Mouse (Mus musculus): ENCODE results near the gene Zfp13.
"Not testable (repeated sequence)": the region's sequence is repeated elsewhere in the genome, so short reads cannot be mapped to it uniquely, and the experiment has no call there.

Zfp13 gene

GRCm38 (mm10) chr17:23598582-23599552 lies at the start of gene Zfp13:
Gene Zfp13, minus strand, starts transcription at chr17:23599487.
- peak; percentile 95 for DNase-seq (ENCODE audit: low spot score)

GRCm38 (mm10) chr17:23645894-23646293 lies 46.6 kb upstream of the Zfp13 start:
- DNase-seq (ENCODE audit: low spot score): no peak

- peak; percentile 49 for DNase-seq (ENCODE audit: low spot score)
Measured at GRCm38 (mm10) chr17:23644613-23645495, 45.6 kb upstream of the Zfp13 start, which contains the start of gene Mmp25. Gene Mmp25, minus strand, starts transcription at chr17:23645277.

- DNase-seq (ENCODE audit: low spot score): no peak
Measured at GRCm38 (mm10) chr17:23631241-23631640, 32.0 kb upstream of the Zfp13 start.

- DNase-seq (ENCODE audit: low spot score): peak; percentile 84
Measured at GRCm38 (mm10) chr17:23630195-23631020, 31.1 kb upstream of the Zfp13 start.

- no peak for DNase-seq (ENCODE audit: low spot score)
Measured at GRCm38 (mm10) chr17:23627813-23628212, 28.5 kb upstream of the Zfp13 start.

GRCm38 (mm10) chr17:23620351-23620750 lies 21.1 kb upstream of the Zfp13 start:
- DNase-seq (ENCODE audit: low spot score): no peak

GRCm38 (mm10) chr17:23617087-23617486 lies 17.8 kb upstream of the Zfp13 start:
- no peak for DNase-seq (ENCODE audit: low spot score)

GRCm38 (mm10) chr17:23610361-23610800 lies 11.1 kb upstream of the Zfp13 start:
- DNase-seq (ENCODE audit: low spot score): peak; percentile 55

- DNase-seq (ENCODE audit: low spot score): no peak
Measured at GRCm38 (mm10) chr17:23609612-23610011, 10.3 kb upstream of the Zfp13 start.

- DNase-seq (ENCODE audit: low spot score): no peak
Measured at GRCm38 (mm10) chr17:23605220-23605619, 5.9 kb upstream of the Zfp13 start.

- DNase-seq (ENCODE audit: low spot score): no peak
Measured at GRCm38 (mm10) chr17:23604394-23604793, 5.1 kb upstream of the Zfp13 start.

- DNase-seq (ENCODE audit: low spot score): peak; percentile 74
Measured at GRCm38 (mm10) chr17:23603542-23603941, 4.3 kb upstream of the Zfp13 start.

GRCm38 (mm10) chr17:23603077-23603476 lies 3.8 kb upstream of the Zfp13 start:
- DNase-seq (ENCODE audit: low spot score): no peak

- DNase-seq (ENCODE audit: low spot score): no peak
Measured at GRCm38 (mm10) chr17:23601836-23602585, 2.7 kb upstream of the Zfp13 start.

GRCm38 (mm10) chr17:23600641-23601622 lies 1.6 kb upstream of the Zfp13 start, which contains the start of gene Zscan10:
Gene Zscan10, plus strand, starts transcription at chr17:23600856.
- DNase-seq (ENCODE audit: low spot score): peak; percentile 17

GRCm38 (mm10) chr17:23599605-23600063 lies 347 bp upstream of the Zfp13 start:
- DNase-seq (ENCODE audit: low spot score): no peak

- DNase-seq (ENCODE audit: low spot score): not testable (repeated sequence)
Measured at GRCm38 (mm10) chr17:23595139-23595538, 4.1 kb downstream of the Zfp13 start.

GRCm38 (mm10) chr17:23592926-23593300 lies 6.4 kb downstream of the Zfp13 start:
- no peak for DNase-seq (ENCODE audit: low spot score)

Data from embryo, embryonic 10.5 days (tissue).